In the genomic region with DNA sequence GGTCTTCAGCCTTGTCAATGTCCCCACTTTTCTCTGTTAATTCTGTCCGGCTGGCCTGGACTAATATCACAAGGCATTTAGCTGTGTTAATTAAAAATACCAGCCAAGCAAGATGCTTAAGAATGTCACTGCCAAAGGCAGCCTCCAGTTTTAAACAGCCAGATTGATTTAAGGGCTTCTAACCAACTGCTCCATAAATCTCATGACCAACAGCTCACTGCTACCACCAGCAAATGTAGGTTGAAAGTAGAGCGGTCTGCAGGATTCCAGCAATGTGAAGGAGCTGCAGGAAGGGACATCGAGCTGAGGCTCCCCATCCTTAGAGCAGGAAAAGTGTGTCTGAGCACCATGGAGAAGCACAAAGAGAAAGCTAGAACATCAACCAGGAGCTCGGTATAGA, we compare ENCODE assay signal across 16 mouse cellular contexts.
DNase-seq lines count a peak whose midpoint lies in the region; ATAC-seq lines count a peak whose summit lies in the region.
"Had no signal": no experiment of that assay in that cellular context is flagged by ENCODE, and none has a peak within 500 bp of the region (broad histone marks: within the 10 kb centered on the region; RNA-seq: fewer than 3 reads in every experiment).

No protein-coding gene starts in this region.

- DNase-seq in heart, adult 11 months, result peak; percentile 51
- no peak for DNase-seq in heart, postnatal 10 days
- peak; percentile 15 for DNase-seq in left cerebral cortex, postnatal 4 days
- no peak for DNase-seq in left cerebral cortex, postnatal 36 days (ENCODE audit: low spot score in 2 of 2)
- DNase-seq in cerebellum, adult 18-20 months, result peak; percentile 44 to 47
- peak; percentile 54 to 60 for DNase-seq in cerebellum, postnatal 10 days
- DNase-seq in kidney, postnatal 10 days, result no peak
- DNase-seq: adrenal gland, postnatal 10 days; embryo, embryonic 11 days; heart, postnatal 14 days; kidney, postnatal 25 days; right cerebral cortex, postnatal 14 days; thymus, postnatal 14 days had no signal

- intact Hi-C loops in heart, postnatal 10 days (cut with DNase I), result no loop called here
- intact Hi-C loops in left cerebral cortex, postnatal 4 days (cut with DNase I), result no loop called here
- intact Hi-C loops in left cerebral cortex, postnatal 36 days (cut with DNase I), result no loop called here

- ATAC-seq in erythroblast, adult 5-6 weeks (replicated peaks; ENCODE audit: low FRiP score, poor library complexity, severe bottlenecking), result no peak
- ATAC-seq: forebrain, embryonic 15.5 days; intestine, postnatal 0 days had no signal

Comparison
In these comparisons a context has a peak if more than half of its experiments do, and no peak if none do; other contexts are left out.
1. DNase-seq: peak in heart, adult 11 months (single experiment), left cerebral cortex, postnatal 4 days (single experiment), cerebellum, adult 18-20 months (2 of 2) and cerebellum, postnatal 10 days (2 of 2); none in heart, postnatal 10 days (0 of 2), left cerebral cortex, postnatal 36 days (0 of 2) and kidney, postnatal 10 days (single experiment).